Mouse (Mus musculus) liver, embryonic 14 days (tissue): Measurements from ENCODE around the gene D430019H16Rik. TPM values are rescaled to one million over a fixed set of nuclear protein-coding genes. Genes with fewer than 3 reads are reported as not detected.

Experiments
- polyA plus RNA-seq: library from polyadenylated mRNA; depleted of rRNA; stranded (reverse); fragments of >200 nt; gene quantifications from 2 replicates; pipeline ENCODE4 v1.2.3, GENCODE M21; 2012; rRNA removed

The D430019H16Rik gene
- 0.18 and 0.28 TPM in 2 replicates for polyA plus RNA-seq

GRCm38 (mm10) chr12:105453670-105454257, at the start of gene D430019H16Rik:
TSS of gene D430019H16Rik (plus strand) at chr12:105453856.

Other genes with a start within 250 kb of the D430019H16Rik start
- not detected in 2 replicates for gene Tcl1, start 231.1 kb upstream of the D430019H16Rik start, polyA plus RNA-seq
- not detected in 2 replicates for gene Tunar, start 120.0 kb upstream of the D430019H16Rik start, polyA plus RNA-seq
- gene Bdkrb2, start 109.4 kb downstream of the D430019H16Rik start, polyA plus RNA-seq: 0.01 and 0.06 TPM in 2 replicates
- not detected in 2 replicates for gene Bdkrb1, start 149.2 kb downstream of the D430019H16Rik start, polyA plus RNA-seq
- 4.9 and 5.5 TPM in 2 replicates for gene Gskip, start 231.0 kb downstream of the D430019H16Rik start, polyA plus RNA-seq
- 13.4 and 14.1 TPM in 2 replicates for gene Atg2b, start 231.4 kb downstream of the D430019H16Rik start, polyA plus RNA-seq